Mouse (Mus musculus) adrenal gland, postnatal 36 days (tissue): Measurements from ENCODE around the gene Lrrfip1. TPM values are rescaled to one million over a fixed set of nuclear protein-coding genes. Genes with fewer than 3 reads are reported as not detected.

Source experiments
- DNase-seq, 2 experiments: peaks; one replicate each; pipeline ENCODE4 v3.0.0; 2021; ENCODE audit warnings: mixed read lengths in 1 of 2
- total RNA-seq, 2 experiments: library from RNA; stranded (reverse); gene quantifications; 2 replicates each; pipeline ENCODE4 v1.2.3; 2021

The Lrrfip1 gene
- total RNA-seq, 2 experiments from 2014 or later: 56.6 to 59.1 TPM

GRCm38 (mm10) chr1:91023960-91024359, 25.4 kb downstream of the Lrrfip1 start:
- peak; percentile 39 to 53 for DNase-seq

DNA sequence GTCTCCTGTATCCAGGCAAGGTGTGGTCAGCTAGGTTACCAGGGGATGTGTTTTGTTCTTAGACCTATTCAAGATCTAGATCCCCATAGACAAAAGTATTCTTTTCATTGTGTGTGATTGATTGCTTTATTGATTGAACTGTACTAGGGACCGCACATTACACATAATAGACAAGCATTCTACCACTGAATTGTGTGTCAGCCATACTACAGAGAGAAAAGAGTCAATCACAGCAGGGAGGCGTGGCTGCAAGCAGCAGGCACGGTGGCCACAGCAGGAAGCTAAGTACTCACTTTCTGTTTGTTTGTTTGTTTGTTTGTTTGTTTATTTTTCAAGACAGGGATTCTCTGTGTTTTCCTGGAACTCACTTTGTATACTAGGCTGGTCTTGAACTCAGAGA, 25.9 kb downstream of the Lrrfip1 start:
- no peak for DNase-seq

DNA sequence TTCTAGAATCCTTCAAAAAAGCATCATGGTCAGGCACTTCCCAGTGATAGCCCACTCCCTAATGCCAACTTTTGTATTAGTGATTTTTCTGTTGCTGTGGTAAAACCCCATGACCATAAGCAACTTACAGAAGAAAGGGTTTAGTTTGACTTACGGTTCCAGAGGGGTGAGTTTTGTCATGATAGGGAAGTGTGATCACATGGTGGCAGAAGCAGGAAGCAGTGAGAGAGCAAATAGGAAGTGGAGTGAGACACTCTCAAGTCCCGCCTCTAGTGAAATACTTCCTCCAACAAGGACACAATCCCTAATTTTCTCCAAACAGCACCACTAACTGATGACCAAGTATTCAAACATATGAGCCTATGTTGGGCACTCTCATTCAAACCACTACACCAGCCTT, 28.4 kb downstream of the Lrrfip1 start:
- DNase-seq: no peak

DNA sequence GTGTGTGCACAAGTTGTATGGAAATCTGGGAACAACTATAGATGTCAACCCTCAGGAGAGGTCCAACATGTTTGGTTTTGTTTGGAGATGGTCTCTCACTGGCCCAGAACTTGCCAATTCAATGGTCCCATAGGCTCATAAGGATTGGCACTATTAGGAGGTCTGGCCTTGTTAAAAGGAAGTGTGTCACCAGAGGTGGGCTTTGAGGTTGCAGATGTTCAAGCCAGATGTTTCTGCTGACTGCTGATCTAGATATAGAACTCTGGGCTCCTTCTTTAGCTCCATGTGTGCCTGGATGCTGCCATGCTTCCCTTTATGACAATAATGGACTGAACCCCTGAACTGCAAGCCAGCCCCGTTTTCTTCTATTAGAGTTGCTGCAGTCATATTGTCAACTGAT, 31.8 kb downstream of the Lrrfip1 start:
- DNase-seq: no peak

- no peak for DNase-seq
Measured at GRCm38 (mm10) chr1:91031547-91031946, 33.0 kb downstream of the Lrrfip1 start.

DNA sequence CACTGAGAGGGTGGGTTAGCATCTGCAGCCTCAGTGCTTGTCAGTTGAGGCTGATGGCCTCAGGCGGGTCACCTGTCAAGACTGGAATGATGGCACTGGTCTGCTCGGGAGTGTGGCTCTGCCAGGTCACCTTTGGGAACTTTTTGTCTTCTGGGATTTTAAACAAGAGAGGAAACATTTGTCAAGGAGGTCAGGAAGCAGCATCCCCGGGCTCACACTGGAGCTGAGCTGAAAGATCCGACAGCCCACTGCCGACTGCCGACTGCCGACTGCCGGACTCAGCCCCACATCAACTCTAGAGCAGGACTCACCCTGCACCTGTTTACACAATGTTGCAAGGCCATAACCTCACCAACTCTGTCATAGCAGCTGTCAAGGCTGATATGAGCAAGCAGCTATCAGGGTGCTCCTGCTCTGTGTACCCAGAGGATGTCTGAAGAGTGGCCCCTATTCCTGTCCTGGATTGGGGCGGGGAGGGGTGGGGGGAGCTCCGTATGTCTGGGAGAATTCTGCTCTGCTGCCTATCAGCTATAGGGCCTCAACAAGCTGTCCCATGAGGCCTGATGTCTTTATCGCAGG, 33.9 kb downstream of the Lrrfip1 start:
- no peak for DNase-seq

- no peak for DNase-seq
Measured at GRCm38 (mm10) chr1:91034547-91034946, 36.0 kb downstream of the Lrrfip1 start.

DNA sequence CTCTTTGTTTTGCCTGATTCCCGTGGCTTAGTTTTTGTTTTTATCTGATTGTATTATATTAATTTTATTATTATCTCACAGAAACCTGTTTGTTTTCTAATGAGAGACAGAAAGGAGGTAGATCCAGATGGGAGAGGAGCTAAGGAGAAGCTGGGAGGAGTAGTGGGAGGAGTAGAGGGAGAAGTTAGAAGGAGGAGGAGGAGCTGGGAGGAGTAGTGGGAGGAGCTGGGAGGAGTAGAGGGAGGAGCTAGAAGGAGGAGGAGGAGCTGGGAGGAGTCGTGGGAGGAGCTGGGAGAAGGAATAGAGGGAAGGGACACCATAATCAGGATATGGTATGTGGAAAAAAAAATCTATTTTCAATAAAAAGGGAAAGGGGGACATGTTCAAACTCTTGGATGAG, 36.7 kb downstream of the Lrrfip1 start:
- DNase-seq: no peak

DNA sequence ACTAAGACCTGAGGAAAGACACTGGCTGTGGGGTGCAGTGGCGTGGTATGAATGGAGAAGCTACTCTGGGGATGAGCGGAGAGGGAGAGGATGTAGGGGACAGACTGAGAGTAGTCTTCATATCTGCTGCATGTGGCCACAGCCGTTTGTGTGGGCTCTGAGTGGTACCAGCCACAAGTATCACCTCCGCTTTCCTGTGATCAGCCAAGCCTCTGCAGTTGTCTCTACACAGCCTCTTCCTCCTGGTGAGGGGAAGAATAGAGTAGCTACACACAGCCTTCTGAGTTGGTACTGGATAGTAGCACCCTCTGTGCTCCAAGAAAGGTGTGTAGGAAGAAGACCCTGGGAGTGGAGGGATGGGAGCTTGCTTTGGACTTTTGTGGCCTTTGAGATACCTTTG, 38.7 kb downstream of the Lrrfip1 start:
- no peak for DNase-seq

GRCm38 (mm10) chr1:91038010-91038409, 39.5 kb downstream of the Lrrfip1 start:
- peak; percentile 42 to 60 for DNase-seq

DNA sequence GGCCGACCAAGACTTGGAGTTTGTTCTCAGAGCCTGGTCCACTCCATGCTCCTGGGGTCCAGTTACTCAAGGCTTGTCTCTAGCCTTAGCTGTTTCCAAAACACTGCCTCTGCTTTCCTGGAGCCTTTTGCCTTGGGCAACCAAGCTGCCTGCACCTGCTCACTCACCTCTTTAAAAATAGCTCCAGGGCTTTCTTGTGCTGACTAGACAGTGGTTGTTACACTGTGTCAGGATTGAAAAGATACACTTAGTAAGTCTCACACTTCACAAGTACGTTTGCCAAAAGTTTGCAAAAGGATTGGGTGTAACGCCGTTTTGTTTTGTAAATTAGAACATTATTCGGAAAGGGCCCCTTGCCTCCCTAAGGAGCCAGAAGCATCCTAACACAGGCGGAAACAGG, 40.0 kb downstream of the Lrrfip1 start:
- no peak for DNase-seq

DNA sequence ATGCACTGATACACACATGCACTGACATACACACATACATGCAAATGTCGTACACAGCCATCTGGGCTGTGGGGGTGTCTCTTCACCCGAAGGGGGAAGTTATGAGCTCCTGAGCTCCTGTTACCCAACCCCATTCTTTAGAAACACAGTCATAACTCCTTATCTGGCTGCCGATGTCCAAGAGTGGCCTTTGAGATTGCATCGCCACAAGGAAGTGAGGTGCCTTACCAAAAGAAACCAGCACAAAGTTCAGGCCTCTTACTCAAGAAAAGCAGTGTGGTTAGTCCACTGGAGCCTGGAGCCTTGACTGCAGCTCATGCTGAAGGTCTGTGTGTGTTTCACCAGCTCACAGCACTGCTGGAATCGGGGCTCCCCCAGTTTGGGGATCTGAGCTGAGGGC, 43.1 kb downstream of the Lrrfip1 start:
- DNase-seq: peak in 1 of 2 experiments; percentile 35

- no peak for DNase-seq
Measured at GRCm38 (mm10) chr1:91043191-91043590, 44.7 kb downstream of the Lrrfip1 start.

GRCm38 (mm10) chr1:91044176-91044575, 45.6 kb downstream of the Lrrfip1 start:
- DNase-seq: no peak

DNA sequence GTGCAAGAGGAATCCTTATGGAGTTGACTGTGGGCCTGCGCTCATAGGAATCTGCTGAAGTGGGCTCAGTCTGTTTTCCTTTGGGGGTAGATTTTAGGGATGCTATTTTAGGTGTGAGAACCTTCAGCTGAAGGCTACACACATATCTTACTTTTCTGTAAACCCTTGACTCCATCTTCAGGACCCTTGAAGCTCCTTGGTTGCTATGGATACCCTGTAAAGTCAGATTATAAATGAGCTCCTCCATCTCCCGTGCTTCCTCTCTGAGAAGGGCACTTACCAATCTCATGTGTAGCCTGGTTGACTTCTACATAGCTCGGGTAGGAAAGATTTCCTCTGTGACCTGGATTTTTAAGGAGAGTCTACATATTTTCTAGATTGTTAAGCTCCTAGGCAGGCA, 46.1 kb downstream of the Lrrfip1 start:
- DNase-seq: no peak

DNA sequence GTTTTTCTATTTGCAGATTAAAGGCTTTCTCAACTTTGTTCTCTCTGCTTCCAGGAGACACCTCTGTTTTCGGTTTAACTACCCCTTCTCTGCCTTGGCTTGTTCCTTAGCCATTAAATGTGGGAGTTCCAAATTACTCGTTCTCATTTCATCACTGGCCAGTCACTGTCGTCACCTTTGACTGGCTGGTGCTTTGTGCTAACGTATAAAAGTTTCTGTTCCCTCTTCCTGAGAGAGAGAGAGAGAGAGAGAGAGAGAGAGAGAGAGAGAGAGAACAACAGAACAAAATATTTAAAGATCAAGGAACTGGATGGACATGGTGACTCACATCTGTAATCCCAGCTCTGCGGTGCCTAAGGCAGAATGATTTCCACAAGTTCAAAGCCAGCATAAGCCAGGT, 47.7 kb downstream of the Lrrfip1 start:
- DNase-seq: no peak

- DNase-seq: no peak
Measured at GRCm38 (mm10) chr1:91049296-91049695, 50.8 kb downstream of the Lrrfip1 start.

DNA sequence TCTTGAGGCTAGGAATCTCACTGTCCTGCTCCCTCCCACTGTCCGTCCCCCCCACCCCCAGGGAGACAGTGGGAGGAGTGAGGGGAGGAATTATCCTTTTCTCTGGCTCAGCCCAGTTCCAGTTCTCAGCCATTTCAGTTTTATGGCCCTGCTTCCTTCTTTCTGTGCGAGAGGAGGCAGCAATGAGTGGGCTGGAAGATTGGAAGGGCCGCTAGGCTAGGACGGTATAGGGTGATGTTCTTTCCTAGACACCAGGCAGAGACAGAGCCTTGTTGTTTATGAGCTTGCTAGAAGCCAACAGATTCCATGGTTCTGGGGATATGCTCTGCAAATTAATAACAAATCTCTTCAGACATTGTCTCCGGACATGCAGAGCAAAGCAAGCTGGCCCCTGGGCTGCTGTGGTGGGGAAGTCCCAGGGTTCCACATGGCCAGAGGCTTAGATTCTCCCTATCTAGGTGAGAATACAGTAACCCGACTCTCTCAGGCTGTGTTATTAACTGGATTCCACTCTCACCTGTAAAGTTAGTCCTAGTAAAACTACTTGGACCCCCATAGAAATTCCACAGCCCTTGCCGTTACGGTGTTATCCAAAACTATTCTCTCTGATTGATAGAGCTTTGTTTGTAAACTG, 53.0 kb downstream of the Lrrfip1 start:
- DNase-seq: no peak

DNA sequence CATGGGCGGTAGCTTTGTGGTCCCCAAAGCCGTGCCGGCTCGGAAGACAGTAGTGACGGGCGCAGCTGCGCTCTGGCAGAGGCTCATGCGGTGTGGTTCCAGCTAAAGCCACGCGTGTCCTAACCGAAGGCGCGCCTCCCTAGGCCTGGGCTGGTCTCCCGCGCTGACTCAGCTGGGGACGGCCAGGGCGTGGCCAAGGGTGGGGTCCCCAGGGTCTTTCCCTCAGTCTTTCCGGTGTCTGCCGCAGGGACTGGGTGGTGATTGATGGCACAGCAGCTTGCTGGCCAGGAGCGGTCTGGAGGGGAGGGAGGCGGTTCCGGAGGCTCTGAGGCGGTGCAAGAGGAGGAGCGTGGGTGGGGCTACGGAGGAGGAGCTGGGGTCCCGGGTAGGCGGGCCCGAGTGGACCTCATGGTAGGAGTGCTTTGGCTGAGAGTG, 54.2 kb downstream of the Lrrfip1 start:
- peak; percentile 97 for DNase-seq

DNA sequence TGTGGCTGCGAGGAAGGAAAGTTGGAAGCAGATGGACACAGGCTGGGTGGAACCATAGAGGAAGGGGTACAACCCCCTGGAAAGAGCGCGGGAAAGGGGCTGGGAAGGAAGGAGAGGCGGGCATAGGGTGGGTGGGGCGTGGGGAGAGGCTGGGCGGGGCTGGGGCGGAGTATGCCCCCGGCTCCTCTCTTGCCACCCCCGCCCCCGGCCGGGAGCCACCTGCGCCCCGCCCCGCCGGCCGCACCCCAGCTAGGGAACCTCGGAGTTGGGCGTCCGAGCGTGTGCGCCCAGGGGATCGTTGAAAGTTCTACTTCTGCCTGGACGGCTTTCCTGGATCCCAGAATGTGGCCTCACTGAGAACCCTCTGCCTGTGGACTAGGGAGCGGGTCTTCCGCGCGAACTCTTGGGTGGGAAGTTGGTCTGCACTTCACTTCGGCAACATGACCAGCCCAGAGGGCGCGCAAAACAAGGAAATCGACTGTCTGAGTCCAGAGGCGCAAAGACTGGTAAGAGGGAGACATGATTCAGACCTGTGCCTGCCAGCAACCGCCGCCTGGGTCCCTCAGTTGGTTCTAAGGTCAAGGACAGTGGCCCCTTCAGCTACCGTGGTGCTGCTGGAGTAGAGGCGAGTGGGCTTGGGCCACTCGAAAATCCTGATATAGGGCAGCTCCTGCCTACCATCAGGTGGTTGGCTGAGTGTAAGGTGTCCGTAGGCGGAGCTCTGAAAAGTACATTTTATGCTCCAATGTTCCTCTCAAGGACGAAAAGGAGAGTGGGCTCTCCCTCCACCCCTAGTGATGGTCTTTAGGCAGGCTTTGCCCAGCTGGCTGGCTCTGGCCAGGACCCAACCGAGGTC, 54.9 kb downstream of the Lrrfip1 start:
- DNase-seq: peak; percentile 86 to 93

DNA sequence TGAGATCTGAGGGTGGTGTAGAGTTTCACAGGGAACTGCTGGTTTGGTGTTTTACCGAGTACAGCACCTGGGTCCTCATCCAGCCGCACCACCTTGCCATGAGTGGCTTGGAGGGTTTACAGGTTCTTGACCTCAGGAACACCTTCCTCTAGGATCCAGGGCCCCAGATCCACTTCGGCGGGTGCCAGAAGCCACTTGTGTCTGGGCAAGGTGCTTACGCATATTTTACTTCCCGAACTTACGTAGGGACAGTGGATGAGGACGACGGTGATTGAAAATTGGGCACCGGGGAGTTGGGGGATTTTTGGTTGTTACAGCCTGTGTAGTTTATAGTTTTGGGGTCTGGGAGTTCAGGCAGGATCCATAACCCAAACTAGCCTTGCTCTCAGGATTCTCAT, 55.5 kb downstream of the Lrrfip1 start:
- DNase-seq: no peak

- DNase-seq: peak in 1 of 2 experiments; percentile 26
Measured at GRCm38 (mm10) chr1:91054815-91055214, 56.3 kb downstream of the Lrrfip1 start.

GRCm38 (mm10) chr1:91055744-91056143, 57.2 kb downstream of the Lrrfip1 start:
- no peak for DNase-seq
